Mouse (Mus musculus) MEL (cell line): ENCODE results near the gene Abcg2. TPM values are rescaled to one million over a fixed set of nuclear protein-coding genes. Genes with fewer than 3 reads are reported as not detected.

Experiments used
- DNase-seq: peaks from one replicate; pipeline ENCODE4 v3.0.0; 2011; ENCODE audit warnings: low read depth, low spot score
- H3K27ac ChIP-seq: 2 replicates; pipeline ENCODE4 v1.5.1; 2012; ENCODE audit warnings: low read depth, mild to moderate bottlenecking, control low read depth, low read length, moderate library complexity; ENCODE audit not compliant: control insufficient read depth
- H3K27me3 ChIP-seq, 2 experiments: fragments of 150-350 bp in 1 of 2; sonication (generic) in 1 of 2; 2 replicates each; pipeline ENCODE4 v1.6.1; 2012; ENCODE audit warnings: low read length in 2 of 2, mild to moderate bottlenecking in 2 of 2, improper control_type of control experiment in 1 of 2, moderate library complexity in 1 of 2; ENCODE audit not compliant: insufficient read depth in 2 of 2, control insufficient read depth in 1 of 2
- H3K36me3 ChIP-seq, 2 experiments: 2 replicates each; pipeline ENCODE4 v1.6.1; 2012 to 2014; ENCODE audit warnings: low read length in 2 of 2, improper control_type of control experiment in 1 of 2, inconsistent platforms in 1 of 2, mild to moderate bottlenecking in 1 of 2; ENCODE audit not compliant: insufficient read depth in 2 of 2, control insufficient read depth in 1 of 2
- H3K4me1 ChIP-seq, 2 experiments: fragments of 150-350 bp in 1 of 2; sonication (generic) in 1 of 2; 2 replicates each; pipeline ENCODE4 v1.6.1; 2012; ENCODE audit warnings: low read length in 2 of 2, improper control_type of control experiment in 1 of 2, mild to moderate bottlenecking in 1 of 2; ENCODE audit not compliant: insufficient read depth in 2 of 2, control insufficient read depth in 1 of 2
- H3K4me3 ChIP-seq, 2 experiments: fragments of 150-350 bp in 1 of 2; sonication (generic) in 1 of 2; 2 replicates each; pipeline ENCODE4 v1.5.1; 2012; ENCODE audit warnings: low read depth in 2 of 2, low read length in 2 of 2, mild to moderate bottlenecking in 2 of 2, moderate library complexity in 2 of 2, control low read depth in 1 of 2, improper control_type of control experiment in 1 of 2; ENCODE audit not compliant: control insufficient read depth in 1 of 2, insufficient read depth in 1 of 2
- H3K79me2 ChIP-seq: 2 replicates; pipeline ENCODE4 v1.6.1; 2012; ENCODE audit warnings: mild to moderate bottlenecking, low read length, moderate library complexity; ENCODE audit not compliant: control insufficient read depth, poor library complexity, insufficient read depth
- H3K9ac ChIP-seq: 2 replicates; pipeline ENCODE4 v1.6.1; 2012; ENCODE audit warnings: low read depth, mild to moderate bottlenecking, control low read depth, low read length, moderate library complexity; ENCODE audit not compliant: control insufficient read depth, poor library complexity, severe bottlenecking
- H3K9me3 ChIP-seq: fragments of 150-350 bp; sonication (generic); replicated peaks from 2 replicates; pipeline ENCODE4 v1.6.1; 2012; ENCODE audit warnings: mild to moderate bottlenecking, low read length, improper control_type of control experiment, moderate library complexity; ENCODE audit not compliant: insufficient read depth
- CTCF ChIP-seq, 3 experiments: IDR thresholded peaks in 2 of 3; conservative IDR thresholded peaks in 1 of 3; 2 replicates each; pipeline ENCODE4 v1.5.1; 2011 to 2012; ENCODE audit warnings: low read length in 3 of 3, low read depth in 2 of 3, mild to moderate bottlenecking in 2 of 3, improper control_type of control experiment in 1 of 3, inconsistent platforms in 1 of 3, mixed read lengths in 1 of 3, moderate library complexity in 1 of 3; ENCODE audit not compliant: control insufficient read depth in 1 of 3, insufficient read depth in 1 of 3, poor library complexity in 1 of 3, severe bottlenecking in 1 of 3
- E2F4 ChIP-seq: IDR thresholded peaks from 2 replicates; pipeline ENCODE4 v1.6.1; 2011; ENCODE audit warnings: low read depth, low read length, improper control_type of control experiment, borderline replicate concordance
- HCFC1 ChIP-seq: IDR thresholded peaks from 2 replicates; pipeline ENCODE4 v1.6.1; 2012; ENCODE audit warnings: low read depth, mild to moderate bottlenecking, inconsistent platforms, low read length, improper control_type of control experiment, moderate library complexity
- JUND ChIP-seq: IDR thresholded peaks from 2 replicates; pipeline ENCODE4 v1.6.1; 2011; ENCODE audit warnings: low read depth, mild to moderate bottlenecking, improper control_type of control experiment, low read length
- KAT2A ChIP-seq: conservative IDR thresholded peaks from 2 replicates; pipeline ENCODE4 v1.6.1; 2012; ENCODE audit warnings: low read depth, low read length, improper control_type of control experiment, inconsistent platforms
- MAFK ChIP-seq: IDR thresholded peaks from 2 replicates; pipeline ENCODE4 v1.6.1; 2011; ENCODE audit warnings: low read depth, mild to moderate bottlenecking, low read length, improper control_type of control experiment, borderline replicate concordance
- MAZ ChIP-seq: IDR thresholded peaks from 2 replicates; pipeline ENCODE4 v1.6.1; 2012; ENCODE audit warnings: low read depth, mild to moderate bottlenecking, inconsistent platforms, low read length, improper control_type of control experiment
- MYB ChIP-seq: IDR thresholded peaks from 2 replicates; pipeline ENCODE4 v1.6.1; 2011; ENCODE audit warnings: mild to moderate bottlenecking, low read depth, low read length, improper control_type of control experiment
- MYC ChIP-seq: IDR thresholded peaks from 2 replicates; pipeline ENCODE4 v1.6.1; 2011; ENCODE audit warnings: low read depth, mild to moderate bottlenecking, low read length, improper control_type of control experiment, moderate library complexity
- POLR2A ChIP-seq, 2 experiments: IDR thresholded peaks; 2 replicates each; pipeline ENCODE4 v1.6.1; 2011 to 2012; ENCODE audit warnings: low read length in 2 of 2, mild to moderate bottlenecking in 2 of 2, control low read depth in 1 of 2, improper control_type of control experiment in 1 of 2, low read depth in 1 of 2, moderate library complexity in 1 of 2; ENCODE audit not compliant: control insufficient read depth in 1 of 2, insufficient read depth in 1 of 2, poor library complexity in 1 of 2
- RAD21 ChIP-seq: IDR thresholded peaks from 2 replicates; pipeline ENCODE4 v1.6.1; 2011; ENCODE audit warnings: mild to moderate bottlenecking, low read depth, low read length, improper control_type of control experiment
- RCOR1 ChIP-seq: IDR thresholded peaks from 2 replicates; pipeline ENCODE4 v1.6.1; 2012; ENCODE audit warnings: low read depth, mild to moderate bottlenecking, inconsistent platforms, low read length, improper control_type of control experiment
- TCF12 ChIP-seq: IDR thresholded peaks from 2 replicates; pipeline ENCODE4 v1.6.1; 2014; ENCODE audit warnings: low read depth, mild to moderate bottlenecking, inconsistent platforms, low read length, improper control_type of control experiment, moderate library complexity
- ZMIZ1 ChIP-seq: IDR thresholded peaks from 2 replicates; pipeline ENCODE4 v1.6.1; 2012; ENCODE audit warnings: low read depth, mild to moderate bottlenecking, inconsistent platforms, low read length, improper control_type of control experiment, moderate library complexity
- ZNF384 ChIP-seq: IDR thresholded peaks from 2 replicates; pipeline ENCODE4 v1.6.1; 2012; ENCODE audit warnings: low read depth, mild to moderate bottlenecking, inconsistent platforms, low read length, improper control_type of control experiment
- polyA plus RNA-seq, 2 experiments: library from polyadenylated mRNA; stranded (reverse) in 1 of 2; unstranded in 1 of 2; fragments of >175 nt in 1 of 2; fragments of >200 nt in 1 of 2; gene quantifications; 2 replicates each; pipeline versions ENCODE4 v1.2.1 to v1.2.4; 2012; ENCODE audit warnings: low replicate concordance in 2 of 2, low read depth in 1 of 2; ENCODE audit not compliant: insufficient read length in 2 of 2, insufficient read depth in 1 of 2, missing spikeins in 1 of 2
- total RNA-seq: library from RNA; depleted of rRNA; stranded (reverse); fragments of 300-350 nt; gene quantifications from 2 replicates; pipeline ENCODE4 v1.2.3, GENCODE M21; 2012

Abcg2 gene
- total and polyA plus RNA-seq, 3 experiments: 14.4 to 20.9 TPM; not detected in 1

DNA sequence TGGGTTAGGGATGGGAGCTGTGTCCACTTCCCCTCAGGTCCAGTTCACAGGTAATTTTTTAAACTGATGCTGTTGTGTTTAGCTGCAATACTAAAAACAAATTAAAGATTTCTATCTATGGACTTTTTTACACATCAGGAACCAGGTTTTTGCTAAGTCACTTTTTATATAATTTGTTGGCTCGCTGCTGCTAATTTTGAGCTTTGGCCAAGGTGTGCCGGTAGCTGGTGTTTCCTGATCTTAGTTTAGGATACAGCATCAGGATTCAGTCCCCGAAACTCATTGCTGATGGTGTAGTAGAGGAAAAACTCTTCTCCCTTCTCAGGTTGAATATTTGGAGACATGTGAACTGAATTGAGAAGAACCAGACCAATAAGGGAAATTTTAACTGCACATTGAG is 65.8 kb downstream of the Abcg2 start:
- Histone ChIP-seq H3K9me3 (no peaks in the 10 kb centered on the region), H3K4me1 (peaks cover 0 to 8% of the 10 kb centered on the region in 2 experiments; a peak in 3 of 4 replicates), H3K79me2 (no peaks in the 10 kb centered on the region), H3K4me3 (no peak overlapping the region), H3K27ac (no peak overlapping the region), H3K9ac (no peak overlapping the region), H3K27me3 (no peaks in the 10 kb centered on the region), H3K36me3 (peaks cover 0 to 7% of the 10 kb centered on the region in 2 experiments; a peak in 2 of 4 replicates)
- DNase-seq: no peak
- TF ChIP-seq RCOR1: no peak
- no peak for TF ChIP-seq JUND
- no peak for TF ChIP-seq MYB
- TF ChIP-seq CTCF (IDR thresholded peaks at IDR 0.05 in 2 of 3, conservative IDR thresholded peaks at IDR 0.05 in 1 of 3; ENCODE audit: control insufficient read depth in 1 of 3, insufficient read depth in 1 of 3, low read depth in 2 of 3, low read length in 3 of 3, poor library complexity in 1 of 3, severe bottlenecking in 1 of 3): no peak
- TF ChIP-seq MYC: no peak
- TF ChIP-seq HCFC1: no peak
- TF ChIP-seq TCF12: no peak

GRCm38 (mm10) chr6:58651038-58651437 is 66.7 kb downstream of the Abcg2 start:
- H3K27ac ChIP-seq: no peak overlapping the region

DNA sequence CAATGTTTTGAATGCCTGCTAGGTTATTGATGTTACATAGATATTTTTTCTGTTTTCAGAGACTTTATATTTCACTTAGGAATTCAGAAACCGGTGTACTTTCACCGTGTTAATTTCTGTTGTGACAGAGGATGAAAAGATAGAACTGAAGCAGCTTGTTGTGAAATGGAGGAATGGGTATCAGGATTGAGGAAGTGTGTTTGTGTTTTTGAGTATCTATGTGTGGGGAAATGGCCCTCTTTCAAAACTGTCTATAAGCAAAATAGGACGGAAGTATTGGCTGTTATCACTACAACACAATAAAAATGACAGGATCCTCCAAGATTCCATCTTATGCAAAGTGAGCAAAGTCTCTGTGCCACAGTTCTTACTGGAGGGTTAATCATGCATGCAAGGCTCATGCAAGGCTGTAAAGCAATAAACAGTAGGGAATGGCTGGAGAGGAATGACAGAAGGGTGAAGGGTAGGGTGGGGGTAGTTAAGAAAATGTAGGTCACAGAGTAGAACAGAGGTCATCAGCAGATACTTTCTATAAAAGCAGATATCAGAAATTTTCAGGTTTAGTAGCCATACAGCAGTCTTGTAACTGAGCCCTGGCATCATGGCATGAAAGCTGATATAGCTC is 76.7 kb downstream of the Abcg2 start:
- no peak for TF ChIP-seq RCOR1
- TF ChIP-seq MYC: no peak
- TF ChIP-seq E2F4: no peak
- TF ChIP-seq RAD21: no peak
- no peak for TF ChIP-seq MYB
- TF ChIP-seq ZNF384: no peak
- TF ChIP-seq KAT2A: no peak
- Histone ChIP-seq H3K27ac (no peak overlapping the region), H3K9ac (no peak overlapping the region), H3K27me3 (no peaks in the 10 kb centered on the region), H3K4me3 (no peak overlapping the region), H3K9me3 (no peaks in the 10 kb centered on the region), H3K4me1 (no peaks in the 10 kb centered on the region), H3K36me3 (no peaks in the 10 kb centered on the region; a peak in 1 of 4 replicates), H3K79me2 (no peaks in the 10 kb centered on the region)
- no peak for DNase-seq

More at GRCm38 (mm10) chr6:58651038-58651437, 66.7 kb downstream of the Abcg2 start:
- Histone ChIP-seq H3K79me2 (no peaks in the 10 kb centered on the region), H3K4me3 (no peak overlapping the region), H3K9me3 (no peaks in the 10 kb centered on the region), H3K27me3 (no peaks in the 10 kb centered on the region), H3K9ac (no peak overlapping the region), H3K36me3 (peaks cover 0 to 7% of the 10 kb centered on the region in 2 experiments; a peak in 2 of 4 replicates), H3K4me1 (peaks cover 0 to 8% of the 10 kb centered on the region in 2 experiments; a peak in 3 of 4 replicates)
- no peak for TF ChIP-seq ZMIZ1
- TF ChIP-seq KAT2A: no peak
- no peak for TF ChIP-seq MYB
- TF ChIP-seq E2F4: no peak
- no peak for TF ChIP-seq MAZ
- TF ChIP-seq JUND: no peak
- TF ChIP-seq POLR2A (IDR thresholded peaks at IDR 0.05; ENCODE audit: control insufficient read depth in 1 of 2, insufficient read depth in 1 of 2, low read depth in 1 of 2, low read length in 2 of 2, poor library complexity in 1 of 2): no peak
- no peak for TF ChIP-seq MAFK
- no peak for TF ChIP-seq RAD21
- no peak for DNase-seq
